Mouse (Mus musculus) neural tube, embryonic 14.5 days (tissue): Measurements from ENCODE around the gene Krt87. TPM values are rescaled to one million over a fixed set of nuclear protein-coding genes. Genes with fewer than 3 reads are reported as not detected.

Source experiments
- ATAC-seq: fragments of 200-750 bp; cut with Nextera tagmentation; 2 replicates; pipeline ENCODE4 v1.8.0; 2017; ENCODE audit warnings: low read depth, mild to moderate bottlenecking, moderate TSS enrichment, moderate library complexity
- H3K27ac ChIP-seq: fragments of 300-500 bp; sonication (generic); 2 replicates; pipeline ENCODE4 v1.5.1; 2014; ENCODE audit warnings: low read depth, mild to moderate bottlenecking, control low read depth, low read length, moderate library complexity, mixed read lengths
- H3K27me3 ChIP-seq: fragments of 300-500 bp; sonication (generic); 2 replicates; pipeline ENCODE4 v1.6.1; 2014; ENCODE audit warnings: low read length; ENCODE audit not compliant: control insufficient read depth, insufficient read depth
- H3K36me3 ChIP-seq: fragments of 300-500 bp; sonication (generic); 2 replicates; pipeline ENCODE4 v1.6.1; 2014; ENCODE audit warnings: low read length, mixed read lengths; ENCODE audit not compliant: control insufficient read depth, insufficient read depth
- H3K4me1 ChIP-seq: fragments of 300-500 bp; sonication (generic); 2 replicates; pipeline ENCODE4 v1.6.1; 2014; ENCODE audit warnings: low read length; ENCODE audit not compliant: control insufficient read depth, insufficient read depth
- H3K4me2 ChIP-seq: fragments of 300-500 bp; sonication (generic); 2 replicates; pipeline ENCODE4 v1.6.1; 2014; ENCODE audit warnings: mild to moderate bottlenecking, low read depth, low read length, control low read depth
- H3K4me3 ChIP-seq: fragments of 300-500 bp; sonication (generic); 2 replicates; pipeline ENCODE4 v1.5.1; 2014; ENCODE audit warnings: low read depth, low read length, control low read depth, mixed read lengths
- H3K9ac ChIP-seq: fragments of 300-500 bp; sonication (generic); replicated peaks from 2 replicates; pipeline ENCODE4 v1.6.1; 2014; ENCODE audit warnings: low read depth, mild to moderate bottlenecking, control low read depth, low read length, mixed read lengths
- H3K9me3 ChIP-seq: fragments of 300-500 bp; sonication (generic); 2 replicates; pipeline ENCODE4 v1.6.1; 2016; ENCODE audit warnings: low read length; ENCODE audit not compliant: control insufficient read depth
- WGBS: fragments of 180-500 bp; shearing (Covaris S2); extraction: QIAGEN DNeasy Blood & Tissue Kit; methylation state at CpG from one replicate; pipeline ENCODE4 v1.1.7; 2014; 5-methylcytosine and 5-hydroxymethylcytosine counted together
- polyA plus RNA-seq: library from polyadenylated mRNA; unstranded; fragments of >200 nt; fragmentation: Nextera tagmentation; extraction: Ambion mirVana; gene quantifications from 2 replicates; pipeline ENCODE4 v1.2.1, GENCODE M21; 2014

The Krt87 gene
- polyA plus RNA-seq, 1 experiment from 2014 or later: 0.19 TPM

GRCm38 (mm10) chr15:101446572-101446971 is 8.0 kb upstream of the Krt87 start:
- H3K27ac ChIP-seq: no peak overlapping the region
- no peak for ATAC-seq
- H3K9ac ChIP-seq: no peak overlapping the region
- no peak overlapping the region for H3K4me3 ChIP-seq
- WGBS: 73% methylated on average over 11 of the region's 11 CpGs
- no peak overlapping the region for H3K4me2 ChIP-seq
- H3K4me1 ChIP-seq: no peaks in the 10 kb centered on the region
- H3K9me3 ChIP-seq: no peaks in the 10 kb centered on the region
- H3K36me3 ChIP-seq: no peaks in the 10 kb centered on the region
- H3K27me3 ChIP-seq: no peaks in the 10 kb centered on the region

GRCm38 (mm10) chr15:101440837-101441236 is 2.2 kb upstream of the Krt87 start:
- Histone ChIP-seq H3K4me2 (no peak overlapping the region), H3K9me3 (no peaks in the 10 kb centered on the region), H3K9ac (no peak overlapping the region), H3K4me3 (no peak overlapping the region), H3K27ac (no peak overlapping the region), H3K36me3 (no peaks in the 10 kb centered on the region), H3K27me3 (peaks cover 12% of the 10 kb centered on the region), H3K4me1 (0 out of 2 replicates have a peak, but pooled peaks cover 4% of the 10 kb centered on the region)
- WGBS: 87% methylated on average over 4 of the region's 4 CpGs
- no peak for ATAC-seq

- H3K36me3 ChIP-seq: no peaks in the 10 kb centered on the region
- 0 out of 2 replicates have a peak, but pooled peaks cover 4% of the 10 kb centered on the region for H3K4me1 ChIP-seq
- H3K27me3 ChIP-seq: peaks cover 12% of the 10 kb centered on the region
- 92% methylated on average over 7 of the region's 7 CpGs for WGBS
- ATAC-seq: no peak
- no peaks in the 10 kb centered on the region for H3K9me3 ChIP-seq
- H3K27ac ChIP-seq: no peak overlapping the region
- H3K4me2 ChIP-seq: no peak overlapping the region
- H3K9ac ChIP-seq: no peak overlapping the region
- H3K4me3 ChIP-seq: no peak overlapping the region
These were observed 2.0 kb downstream of the Krt87 start for GRCm38 (mm10) chr15:101436611-101437010.

- no peak overlapping the region for H3K4me3 ChIP-seq
- no peak overlapping the region for H3K27ac ChIP-seq
- WGBS: 13% methylated on average over 5 of the region's 5 CpGs
- no peak for ATAC-seq
- no peak overlapping the region for H3K9ac ChIP-seq
- H3K4me2 ChIP-seq: no peak overlapping the region
- H3K27me3 ChIP-seq: no peaks in the 10 kb centered on the region
- H3K4me1 ChIP-seq: no peaks in the 10 kb centered on the region
- H3K9me3 ChIP-seq: no peaks in the 10 kb centered on the region
- no peaks in the 10 kb centered on the region for H3K36me3 ChIP-seq
These were observed 13.7 kb downstream of the Krt87 start for GRCm38 (mm10) chr15:101424914-101425313.

- Histone ChIP-seq H3K36me3 (no peaks in the 10 kb centered on the region), H3K4me2 (no peak overlapping the region), H3K4me1 (no peaks in the 10 kb centered on the region), H3K9ac (no peak overlapping the region), H3K4me3 (no peak overlapping the region), H3K27me3 (no peaks in the 10 kb centered on the region), H3K27ac (no peak overlapping the region), H3K9me3 (no peaks in the 10 kb centered on the region)
- WGBS: 60% methylated on average over 6 of the region's 6 CpGs
- no peak for ATAC-seq
These were observed 17.7 kb downstream of the Krt87 start for GRCm38 (mm10) chr15:101420903-101421302.

GRCm38 (mm10) chr15:101418950-101419349 is 19.7 kb downstream of the Krt87 start:
- no peak for ATAC-seq
- Histone ChIP-seq H3K4me1 (no peaks in the 10 kb centered on the region), H3K27ac (no peak overlapping the region), H3K27me3 (no peaks in the 10 kb centered on the region), H3K4me3 (no peak overlapping the region), H3K9ac (no peak overlapping the region), H3K4me2 (no peak overlapping the region), H3K36me3 (no peaks in the 10 kb centered on the region), H3K9me3 (no peaks in the 10 kb centered on the region)
- 86% methylated on average over 4 of the region's 4 CpGs for WGBS

GRCm38 (mm10) chr15:101414807-101415565 is 23.6 kb downstream of the Krt87 start:
- no peak overlapping the region for H3K27ac ChIP-seq
- H3K27me3 ChIP-seq: peaks cover 9% of the 10 kb centered on the region
- H3K36me3 ChIP-seq: no peaks in the 10 kb centered on the region
- H3K4me2 ChIP-seq: no peak overlapping the region
- ATAC-seq: no peak
- WGBS: 53% methylated on average over 11 of the region's 11 CpGs
- no peak overlapping the region for H3K9ac ChIP-seq
- H3K4me3 ChIP-seq: no peak overlapping the region
- no peaks in the 10 kb centered on the region for H3K4me1 ChIP-seq
- no peaks in the 10 kb centered on the region for H3K9me3 ChIP-seq

- Histone ChIP-seq H3K27ac (no peak overlapping the region), H3K9ac (no peak overlapping the region), H3K4me3 (no peak overlapping the region), H3K9me3 (no peaks in the 10 kb centered on the region), H3K4me1 (no peaks in the 10 kb centered on the region), H3K4me2 (no peak overlapping the region), H3K27me3 (peaks cover 9% of the 10 kb centered on the region), H3K36me3 (no peaks in the 10 kb centered on the region)
- ATAC-seq: no peak
- 65% methylated on average over 7 of the region's 7 CpGs for WGBS
These were observed 24.5 kb downstream of the Krt87 start for GRCm38 (mm10) chr15:101413916-101414635.

GRCm38 (mm10) chr15:101412188-101412587 is 26.4 kb downstream of the Krt87 start:
- H3K9me3 ChIP-seq: no peaks in the 10 kb centered on the region
- no peaks in the 10 kb centered on the region for H3K36me3 ChIP-seq
- no peak overlapping the region for H3K4me2 ChIP-seq
- no peak overlapping the region for H3K27ac ChIP-seq
- ATAC-seq: no peak
- no peaks in the 10 kb centered on the region for H3K4me1 ChIP-seq
- H3K4me3 ChIP-seq: no peak overlapping the region
- peaks cover 9% of the 10 kb centered on the region for H3K27me3 ChIP-seq
- no peak overlapping the region for H3K9ac ChIP-seq
- whole genome bisulfite sequencing: 20% methylated on average over 31 of the region's 31 CpGs
